Mouse (Mus musculus) left cerebral cortex, adult 8-10 months (tissue): ENCODE measurements around the gene Ahcyl1. TPM values are rescaled to one million over a fixed set of nuclear protein-coding genes. Genes with fewer than 3 reads are reported as not detected.

Experiments
- DNase-seq, 2 experiments: peaks; one replicate each; pipeline ENCODE4 v3.0.0; 2022; ENCODE audit warnings: low spot score in 2 of 2
- total RNA-seq, 4 experiments: library from RNA; stranded (reverse); gene quantifications; 2 replicates each; pipeline ENCODE4 v1.2.4; 2022

Ahcyl1 gene
- total RNA-seq, 4 experiments from 2014 or later: 308 to 354 (median 335) TPM

DNA sequence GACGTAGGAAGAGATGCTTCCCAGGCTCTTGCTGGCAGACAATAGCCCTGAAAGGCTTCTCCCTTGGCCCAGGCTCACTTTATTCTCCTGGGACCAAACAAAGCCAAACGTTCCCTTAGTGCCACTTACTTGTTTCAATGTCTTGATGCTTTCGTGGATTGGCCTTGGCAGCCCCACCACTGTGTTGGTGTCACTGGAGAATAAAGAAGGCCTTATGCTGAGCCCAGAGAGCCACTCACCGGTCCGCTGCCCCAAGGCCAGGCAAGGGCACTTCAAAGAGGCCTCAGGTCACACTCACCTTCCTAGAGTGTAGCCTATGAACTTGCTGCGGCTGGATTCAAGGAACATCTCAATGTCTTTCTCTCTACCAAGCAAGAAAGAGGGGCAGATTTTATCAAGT is 76.4 kb downstream of the Ahcyl1 start:
- DNase-seq: no peak

DNA sequence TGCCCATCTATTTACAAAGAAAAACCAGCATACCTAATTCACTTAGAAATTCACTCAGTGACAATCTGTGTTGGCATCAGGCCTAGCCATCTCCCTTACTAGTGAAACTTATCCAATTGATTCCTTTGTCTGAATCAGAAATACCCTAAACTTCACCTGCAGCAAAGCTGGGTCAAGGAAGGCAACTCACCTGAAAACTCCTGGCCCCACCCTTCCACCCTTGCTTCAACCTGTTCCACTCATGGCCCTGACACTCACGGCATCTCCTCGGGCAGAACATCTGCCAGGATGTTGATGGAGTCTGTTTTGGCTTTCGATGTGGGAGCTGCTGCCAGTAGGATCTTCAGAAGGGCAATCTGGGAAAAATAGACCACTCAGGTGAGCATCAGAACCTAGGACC is 78.6 kb downstream of the Ahcyl1 start:
- DNase-seq: no peak

Other genes starting within 250 kb of the Ahcyl1 start
- 10 to 100 TPM; 59.7 to 66.2 (median 61.6) TPM for gene Kcnc4, start 237.0 kb downstream of the Ahcyl1 start, total RNA-seq
- 100 to 1,000 TPM; 328 to 391 (median 344) TPM for gene Slc6a17, start 178.5 kb downstream of the Ahcyl1 start, total RNA-seq
- gene Ubl4b, start 141.5 kb downstream of the Ahcyl1 start, total RNA-seq: under 1 TPM in 1 of 4 experiments, not detected in 3; 0.70 TPM
- gene Alx3, start 101.5 kb downstream of the Ahcyl1 start, total RNA-seq: 1 to 10 TPM in 2 of 4 experiments, under 1 TPM in 2; 0.53 to 2.4 (median 0.82) TPM
- gene Gm10961, start 65.2 kb downstream of the Ahcyl1 start, total RNA-seq: not detected
- gene Strip1, start 64.9 kb downstream of the Ahcyl1 start, total RNA-seq: 10 to 100 TPM; 52.3 to 62.6 (median 55.1) TPM
- 10 to 100 TPM; 18.6 to 34.2 (median 26.6) TPM for gene Csf1, start 63.9 kb upstream of the Ahcyl1 start, total RNA-seq
- gene Eps8l3, start 180.7 kb upstream of the Ahcyl1 start, total RNA-seq: not detected
- gene Gstm5, start 199.3 kb upstream of the Ahcyl1 start, total RNA-seq: 100 to 1,000 TPM; 212 to 271 (median 244) TPM
- 100 to 1,000 TPM in 3 of 4 experiments, 10 to 100 TPM in 1; 88.2 to 109 (median 101) TPM for gene Gstm7, start 235.3 kb upstream of the Ahcyl1 start, total RNA-seq
- 1 to 10 TPM; 6.2 to 8.4 (median 7.2) TPM for gene Gstm6, start 247.2 kb upstream of the Ahcyl1 start, total RNA-seq